Mouse (Mus musculus) lung, postnatal 14 days (tissue): ENCODE results near the gene Crb3.
A peak's percentile ranks its signal among the peaks of the same experiment; 100 is the strongest.

Experiments used
- DNase-seq: peaks from one replicate; pipeline ENCODE4 v3.0.0; 2021

Gene Crb3

DNA sequence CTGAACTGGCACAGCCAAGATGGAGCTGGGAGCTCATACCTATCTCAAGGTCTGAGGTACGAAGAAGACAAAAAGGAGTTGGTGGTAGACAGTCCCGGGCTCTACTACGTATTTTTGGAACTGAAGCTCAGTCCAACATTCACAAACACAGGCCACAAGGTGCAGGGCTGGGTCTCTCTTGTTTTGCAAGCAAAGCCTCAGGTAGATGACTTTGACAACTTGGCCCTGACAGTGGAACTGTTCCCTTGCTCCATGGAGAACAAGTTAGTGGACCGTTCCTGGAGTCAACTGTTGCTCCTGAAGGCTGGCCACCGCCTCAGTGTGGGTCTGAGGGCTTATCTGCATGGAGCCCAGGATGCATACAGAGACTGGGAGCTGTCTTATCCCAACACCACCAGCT is 48.2 kb downstream of the Crb3 start:
- no peak for DNase-seq

DNA sequence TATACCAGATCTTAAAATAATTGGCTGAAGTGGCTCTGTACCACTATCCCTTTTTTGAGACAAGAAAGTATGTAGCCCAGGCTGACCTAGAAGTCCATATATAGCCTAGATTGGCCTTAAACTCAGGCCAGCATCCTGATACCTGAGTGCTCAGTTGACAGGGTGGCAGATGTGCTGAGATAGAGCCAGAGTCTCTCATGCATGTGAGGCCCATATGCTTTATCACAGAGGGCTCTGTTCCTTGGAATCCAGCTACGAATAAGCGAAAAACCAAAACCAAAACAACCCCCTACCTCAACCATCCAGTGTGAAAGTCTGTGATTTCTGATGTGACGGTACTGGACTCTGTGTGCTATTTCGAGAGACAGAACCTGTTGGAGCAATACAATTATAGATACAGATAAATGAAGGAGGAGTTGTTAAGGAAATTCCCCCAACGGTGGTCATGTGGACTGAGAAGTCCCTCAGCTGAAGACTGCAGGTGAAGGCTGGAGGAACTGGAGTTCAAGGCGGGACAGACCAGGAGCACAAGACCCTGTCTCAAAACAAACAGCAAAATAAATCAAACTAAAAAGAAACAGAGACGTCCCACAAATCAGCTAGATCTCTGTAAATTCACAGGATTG is 49.2 kb downstream of the Crb3 start:
- no peak for DNase-seq

DNA sequence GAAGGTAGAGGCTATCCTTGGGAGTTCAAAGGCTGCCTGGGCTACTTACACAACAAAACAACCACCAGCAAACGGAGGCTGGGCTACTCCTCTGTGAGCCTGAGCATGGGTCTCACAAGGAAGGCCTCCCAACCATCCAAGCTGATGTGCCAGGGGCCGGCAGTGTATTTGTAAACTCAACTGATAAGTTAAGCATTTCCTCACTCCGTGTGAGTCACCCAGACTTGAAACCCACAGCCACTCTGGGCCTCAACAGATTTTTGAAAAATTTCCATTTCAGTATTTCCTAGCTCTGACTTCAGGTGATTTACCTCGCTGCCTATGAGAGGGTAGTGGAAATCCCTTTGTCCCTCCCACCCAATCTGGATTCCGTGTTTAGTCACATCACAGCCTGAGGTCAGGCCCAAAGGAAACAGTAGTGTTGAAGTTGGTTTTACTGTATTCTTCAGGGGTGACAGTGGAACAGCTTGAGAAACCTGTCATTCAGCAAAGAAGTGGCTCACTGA is 49.8 kb downstream of the Crb3 start:
- no peak for DNase-seq

DNA sequence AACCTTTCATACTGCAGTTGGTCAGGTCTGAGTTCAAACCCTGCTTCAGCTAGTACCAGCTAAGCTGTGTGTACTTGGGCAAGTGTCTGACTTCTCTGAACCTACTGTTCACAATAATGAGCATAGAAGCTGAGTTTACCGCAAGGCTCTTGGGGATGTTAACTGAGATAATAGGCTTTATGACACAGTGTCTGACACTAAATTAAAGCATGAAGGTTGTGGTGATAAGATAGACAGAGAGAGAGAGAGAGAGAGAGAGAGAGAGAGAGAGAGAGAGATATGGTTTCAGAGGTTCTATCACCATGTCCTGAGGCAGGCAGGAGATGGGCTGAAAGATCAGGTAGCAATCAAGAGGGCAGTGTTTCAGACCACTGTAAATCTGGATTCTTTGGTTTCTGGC is 51.1 kb downstream of the Crb3 start:
- no peak for DNase-seq

DNA sequence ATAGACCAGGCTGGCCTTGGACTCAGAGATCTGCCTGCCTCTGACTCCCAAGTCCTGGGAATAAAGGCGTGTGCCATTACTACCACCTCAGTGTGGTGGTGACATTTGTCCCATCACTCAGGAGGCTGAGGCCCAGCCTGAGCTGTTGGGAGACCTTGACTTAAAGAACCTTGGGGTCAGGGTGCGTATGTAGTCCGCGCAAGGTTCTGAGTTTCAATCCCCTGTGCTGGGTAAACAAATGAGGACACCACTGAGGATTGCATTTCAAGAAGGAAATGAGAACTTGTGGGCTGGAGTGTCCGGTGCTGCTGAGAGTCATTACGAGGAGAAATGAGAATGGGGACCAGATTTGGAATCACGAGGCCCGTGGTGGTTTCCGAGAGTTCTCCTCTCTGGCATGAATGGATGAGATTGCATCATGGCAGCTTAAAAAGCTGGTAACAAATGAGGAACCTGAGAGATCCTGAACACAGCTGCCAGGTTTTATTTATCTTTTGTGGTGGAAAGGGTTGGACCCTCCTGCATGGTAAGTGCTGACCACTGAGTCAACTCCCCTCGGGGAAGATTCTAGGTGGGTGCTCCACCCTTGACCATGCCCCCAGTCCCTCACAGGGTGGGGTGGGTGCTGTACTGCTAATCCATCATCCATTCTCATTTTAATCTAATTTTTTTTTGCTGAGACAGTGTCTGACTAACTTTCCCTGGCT is 54.0 kb downstream of the Crb3 start:
- peak; percentile 13 for DNase-seq
